Mouse (Mus musculus): Measurements from ENCODE around the gene Pnpla1. TPM values are rescaled to one million over a fixed set of nuclear protein-coding genes. Genes with fewer than 3 reads are reported as not detected.

The Pnpla1 gene
- polyA plus RNA-seq, 1 experiment from 2014 or later, result not detected

- no peak for DNase-seq (ENCODE audit: low spot score)
- H3K4me3 ChIP-seq (replicated peaks; ENCODE audit: low read depth, low read length), result no peak overlapping the region
- ATAC-seq (replicated peaks; ENCODE audit: low FRiP score, low read depth), result no peak
- no peak for TF ChIP-seq CTCF (IDR thresholded peaks at IDR 0.05; ENCODE audit: low read depth)
- H3K9me3 ChIP-seq (replicated peaks; ENCODE audit: low read length), result no peaks in the 10 kb centered on the region
- WGBS, result 78% methylated on average over 8 of the region's 8 CpGs
- no peak overlapping the region for H3K27ac ChIP-seq
- no peak overlapping the region for H3K9ac ChIP-seq (ENCODE audit: low read depth, low read length)
- H3K4me1 ChIP-seq (replicated peaks; ENCODE audit: insufficient read depth, low read length), result peaks cover 8% of the 10 kb centered on the region; the same call in 1 of the 2 replicates
- no peaks in the 10 kb centered on the region for H3K27me3 ChIP-seq (ENCODE audit: insufficient read depth, low read length)
- no peaks in the 10 kb centered on the region for H3K36me3 ChIP-seq (ENCODE audit: insufficient read depth, low read length)
- no peak overlapping the region for H3K4me2 ChIP-seq (ENCODE audit: low read length)
Measured at GRCm38 (mm10) chr17:28924957-28925595, 66.9 kb downstream of the Pnpla1 start.

- no peak overlapping the region for H3K9ac ChIP-seq (ENCODE audit: low read depth, low read length)
- peaks cover 14% of the 10 kb centered on the region; the same call in 1 of the 2 replicates for H3K4me1 ChIP-seq (replicated peaks; ENCODE audit: insufficient read depth, low read length)
- H3K4me2 ChIP-seq (ENCODE audit: low read length), result no peak overlapping the region
- 14% methylated on average over 13 of the region's 13 CpGs for WGBS
- no peak overlapping the region for H3K27ac ChIP-seq
- H3K4me3 ChIP-seq (replicated peaks; ENCODE audit: low read depth, low read length), result no peak overlapping the region
- ATAC-seq (replicated peaks; ENCODE audit: low FRiP score, low read depth) (no peak), DNase-seq (ENCODE audit: low spot score) (peak; percentile 90)
- no peaks in the 10 kb centered on the region for H3K27me3 ChIP-seq (ENCODE audit: insufficient read depth, low read length)
- no peaks in the 10 kb centered on the region for H3K36me3 ChIP-seq (ENCODE audit: insufficient read depth, low read length)
- peak; percentile 88 for TF ChIP-seq CTCF (IDR thresholded peaks at IDR 0.05; ENCODE audit: low read depth)
- no peaks in the 10 kb centered on the region for H3K9me3 ChIP-seq (replicated peaks; ENCODE audit: low read length)
Measured at GRCm38 (mm10) chr17:28926380-28926779, 68.2 kb downstream of the Pnpla1 start.

GRCm38 (mm10) chr17:28926866-28927635 is 68.8 kb downstream of the Pnpla1 start:
- DNase-seq (ENCODE audit: low spot score) (peak; percentile 88), ATAC-seq (replicated peaks; ENCODE audit: low FRiP score, low read depth) (no peak)
- Histone ChIP-seq H3K36me3 (ENCODE audit: insufficient read depth, low read length) (no peaks in the 10 kb centered on the region), H3K4me2 (ENCODE audit: low read length) (no peak overlapping the region), H3K27me3 (ENCODE audit: insufficient read depth, low read length) (no peaks in the 10 kb centered on the region), H3K4me3 (replicated peaks; ENCODE audit: low read depth, low read length) (no peak overlapping the region), H3K9ac (ENCODE audit: low read depth, low read length) (no peak overlapping the region), H3K9me3 (replicated peaks; ENCODE audit: low read length) (no peaks in the 10 kb centered on the region), H3K27ac (no peak overlapping the region; the same call in 1 of the 2 replicates), H3K4me1 (replicated peaks; ENCODE audit: insufficient read depth, low read length) (peaks cover 16% of the 10 kb centered on the region; the same call in 1 of the 2 replicates)
- WGBS, result 48% methylated on average over 15 of the region's 15 CpGs
- peak; percentile 87 for TF ChIP-seq CTCF (IDR thresholded peaks at IDR 0.05; ENCODE audit: low read depth)

GRCm38 (mm10) chr17:28928004-28928403 is 69.8 kb downstream of the Pnpla1 start:
- 57% methylated on average over 9 of the region's 9 CpGs for WGBS
- Histone ChIP-seq H3K4me3 (replicated peaks; ENCODE audit: low read depth, low read length) (no peak overlapping the region), H3K4me2 (ENCODE audit: low read length) (no peak overlapping the region), H3K9me3 (replicated peaks; ENCODE audit: low read length) (no peaks in the 10 kb centered on the region), H3K36me3 (ENCODE audit: insufficient read depth, low read length) (no peaks in the 10 kb centered on the region), H3K4me1 (replicated peaks; ENCODE audit: insufficient read depth, low read length) (peaks cover 16% of the 10 kb centered on the region; the same call in 1 of the 2 replicates), H3K27ac (no peak overlapping the region), H3K9ac (ENCODE audit: low read depth, low read length) (no peak overlapping the region), H3K27me3 (ENCODE audit: insufficient read depth, low read length) (no peaks in the 10 kb centered on the region)
- DNase-seq (ENCODE audit: low spot score) (no peak), ATAC-seq (replicated peaks; ENCODE audit: low FRiP score, low read depth) (no peak)
- TF ChIP-seq CTCF (IDR thresholded peaks at IDR 0.05; ENCODE audit: low read depth), result no peak

GRCm38 (mm10) chr17:28929369-28929768 is 71.2 kb downstream of the Pnpla1 start:
- no peak overlapping the region for H3K27ac ChIP-seq
- H3K4me3 ChIP-seq (replicated peaks; ENCODE audit: low read depth, low read length), result no peak overlapping the region
- H3K36me3 ChIP-seq (ENCODE audit: insufficient read depth, low read length), result no peaks in the 10 kb centered on the region
- WGBS, result 88% methylated on average over 4 of the region's 4 CpGs
- no peak for ATAC-seq (replicated peaks; ENCODE audit: low FRiP score, low read depth)
- DNase-seq (ENCODE audit: low spot score), result no peak
- H3K4me1 ChIP-seq (replicated peaks; ENCODE audit: insufficient read depth, low read length), result peaks cover 16% of the 10 kb centered on the region; the same call in 1 of the 2 replicates
- no peaks in the 10 kb centered on the region for H3K9me3 ChIP-seq (replicated peaks; ENCODE audit: low read length)
- H3K9ac ChIP-seq (ENCODE audit: low read depth, low read length), result no peak overlapping the region
- TF ChIP-seq CTCF (IDR thresholded peaks at IDR 0.05; ENCODE audit: low read depth), result no peak
- H3K27me3 ChIP-seq (ENCODE audit: insufficient read depth, low read length), result no peaks in the 10 kb centered on the region
- no peak overlapping the region for H3K4me2 ChIP-seq (ENCODE audit: low read length)

GRCm38 (mm10) chr17:28930392-28931074 is 72.3 kb downstream of the Pnpla1 start:
- peak overlapping the region; percentile 40; the same call in 1 of the 2 replicates for H3K9ac ChIP-seq (ENCODE audit: low read depth, low read length)

More at GRCm38 (mm10) chr17:28930392-28931074, 72.3 kb downstream of the Pnpla1 start:
- H3K27ac ChIP-seq, result peak overlapping the region; percentile 96
- H3K4me2 ChIP-seq (ENCODE audit: low read length), result peak overlapping the region; percentile 43
- no peaks in the 10 kb centered on the region for H3K36me3 ChIP-seq (ENCODE audit: insufficient read depth, low read length)
- peak; percentile 61 for TF ChIP-seq CTCF (IDR thresholded peaks at IDR 0.05; ENCODE audit: low read depth)
- H3K4me1 ChIP-seq (replicated peaks; ENCODE audit: insufficient read depth, low read length), result peaks cover 16% of the 10 kb centered on the region; the same call in 1 of the 2 replicates
- H3K9me3 ChIP-seq (replicated peaks; ENCODE audit: low read length), result no peaks in the 10 kb centered on the region
- H3K27me3 ChIP-seq (ENCODE audit: insufficient read depth, low read length), result no peaks in the 10 kb centered on the region
- DNase-seq (ENCODE audit: low spot score), result peak; percentile 97
- H3K4me3 ChIP-seq (replicated peaks; ENCODE audit: low read depth, low read length), result no peak overlapping the region
- WGBS, result 2% methylated on average over 14 of the region's 14 CpGs
- ATAC-seq (replicated peaks; ENCODE audit: low FRiP score, low read depth), result peak; percentile 95
